Mouse (Mus musculus): ENCODE measurements at regions not wholly inside any gene's neighbourhood (a gene's known extent, or its start where the extent isn't known, plus 50 kb on each side); places are given as distances from the start of the nearest gene placed in this dataset.

- no peak for TF ChIP-seq CTCF (conservative IDR thresholded peaks at IDR 0.05; ENCODE audit: low read length)
- TF ChIP-seq POU5F1 (IDR thresholded peaks at IDR 0.05; ENCODE audit: borderline replicate concordance, low read length), result no peak
- TF ChIP-seq NANOG (IDR thresholded peaks at IDR 0.05; ENCODE audit: borderline replicate concordance, low read length), result no peak
Observed at GRCm38 (mm10) chr11:8364703-8365433, 299.5 kb downstream of the Tns3 start.

Data from E14TG2a.4 (cell line).